Mouse (Mus musculus) megakaryocyte, embryonic 14.5 days (primary cell): ENCODE data around the gene Nop9. TPM values are rescaled to one million over a fixed set of nuclear protein-coding genes. Genes with fewer than 3 reads are reported as not detected.

Experiments
- H3K27me3 ChIP-seq: replicated peaks from 2 replicates; pipeline ENCODE3; 2012; ENCODE audit warnings: inconsistent platforms
- H3K36me3 ChIP-seq: replicated peaks from 2 replicates; pipeline ENCODE3; 2012; ENCODE audit warnings: low read length, inconsistent platforms, mixed read lengths
- H3K4me1 ChIP-seq: 2 replicates; pipeline ENCODE4 v1.6.1; 2012; ENCODE audit warnings: inconsistent platforms
- H3K4me3 ChIP-seq: replicated peaks from 2 replicates; pipeline ENCODE3; 2012; ENCODE audit warnings: moderate library complexity, mild to moderate bottlenecking, inconsistent platforms
- H3K9me3 ChIP-seq: 2 replicates; pipeline ENCODE4 v1.6.1; 2012; ENCODE audit warnings: inconsistent platforms
- FLI1 ChIP-seq: IDR thresholded peaks from 2 replicates; pipeline ENCODE4 v1.6.1; 2012; ENCODE audit warnings: low read length, inconsistent platforms, mixed read lengths
- GATA1 ChIP-seq: IDR thresholded peaks from 3 replicates; pipeline ENCODE4 v1.6.1; 2012; ENCODE audit warnings: mixed read lengths, low read length, inconsistent platforms, borderline replicate concordance
- polyA plus RNA-seq: library from polyadenylated mRNA; stranded (reverse); fragments of >175 nt; gene quantifications from 2 replicates; pipeline ENCODE4 v1.2.3, GENCODE M21; 2012; ENCODE audit warnings: low replicate concordance; ENCODE audit not compliant: insufficient read depth

The Nop9 gene
- polyA plus RNA-seq, 1 experiment = 25.1 TPM

- H3K4me1 ChIP-seq = peaks cover 54% of the 10 kb centered on the region
- TF ChIP-seq FLI1 (no peak), GATA1 (no peak)
These were observed 17.4 kb upstream of the Nop9 start for GRCm38 (mm10) chr14:55727889-55728685.

GRCm38 (mm10) chr14:55730116-55730515 lies 15.4 kb upstream of the Nop9 start:
- peaks cover 41% of the 10 kb centered on the region for H3K4me1 ChIP-seq
- H3K9me3 ChIP-seq = no peaks in the 10 kb centered on the region
- peaks cover 48% of the 10 kb centered on the region for H3K27me3 ChIP-seq
- no peaks in the 10 kb centered on the region for H3K36me3 ChIP-seq
- TF ChIP-seq FLI1 (no peak), GATA1 (no peak)
- H3K4me3 ChIP-seq = no peak overlapping the region

More at GRCm38 (mm10) chr14:55727889-55728685, 17.4 kb upstream of the Nop9 start:
- Histone ChIP-seq H3K36me3 (no peaks in the 10 kb centered on the region), H3K4me3 (no peak overlapping the region), H3K27me3 (peaks cover 39% of the 10 kb centered on the region), H3K9me3 (no peaks in the 10 kb centered on the region)

GRCm38 (mm10) chr14:55730531-55731032 lies 14.9 kb upstream of the Nop9 start:
- no peaks in the 10 kb centered on the region for H3K36me3 ChIP-seq
- H3K27me3 ChIP-seq = peaks cover 48% of the 10 kb centered on the region
- peaks cover 40% of the 10 kb centered on the region for H3K4me1 ChIP-seq
- no peaks in the 10 kb centered on the region for H3K9me3 ChIP-seq
- no peak overlapping the region for H3K4me3 ChIP-seq
- no peak for TF ChIP-seq GATA1
- TF ChIP-seq FLI1 = no peak

- no peak for TF ChIP-seq GATA1
- TF ChIP-seq FLI1 = no peak
- Histone ChIP-seq H3K27me3 (peaks cover 42% of the 10 kb centered on the region), H3K36me3 (peaks cover 13% of the 10 kb centered on the region)
These were observed 11.6 kb upstream of the Nop9 start for GRCm38 (mm10) chr14:55733889-55734288.

GRCm38 (mm10) chr14:55734869-55735268 lies 10.6 kb upstream of the Nop9 start:
- no peak for TF ChIP-seq GATA1
- TF ChIP-seq FLI1 = no peak
- Histone ChIP-seq H3K4me3 (no peak overlapping the region), H3K36me3 (peaks cover 23% of the 10 kb centered on the region), H3K9me3 (no peaks in the 10 kb centered on the region), H3K4me1 (peaks cover 27% of the 10 kb centered on the region), H3K27me3 (peaks cover 34% of the 10 kb centered on the region)

More at GRCm38 (mm10) chr14:55733889-55734288, 11.6 kb upstream of the Nop9 start:
- Histone ChIP-seq H3K4me1 (peaks cover 27% of the 10 kb centered on the region), H3K4me3 (no peak overlapping the region), H3K9me3 (no peaks in the 10 kb centered on the region)

- peaks cover 30% of the 10 kb centered on the region for H3K27me3 ChIP-seq
- TF ChIP-seq FLI1 = no peak
- no peak for TF ChIP-seq GATA1
These were observed 10.2 kb upstream of the Nop9 start for GRCm38 (mm10) chr14:55735334-55735733.

GRCm38 (mm10) chr14:55735758-55736157 lies 9.7 kb upstream of the Nop9 start:
- Histone ChIP-seq H3K4me1 (peaks cover 19% of the 10 kb centered on the region), H3K36me3 (peaks cover 32% of the 10 kb centered on the region), H3K9me3 (no peaks in the 10 kb centered on the region), H3K4me3 (no peak overlapping the region), H3K27me3 (peaks cover 25% of the 10 kb centered on the region)
- no peak for TF ChIP-seq FLI1
- TF ChIP-seq GATA1 = no peak

More at GRCm38 (mm10) chr14:55735334-55735733, 10.2 kb upstream of the Nop9 start:
- peaks cover 27% of the 10 kb centered on the region for H3K36me3 ChIP-seq
- no peaks in the 10 kb centered on the region for H3K9me3 ChIP-seq
- no peak overlapping the region for H3K4me3 ChIP-seq
- H3K4me1 ChIP-seq = peaks cover 23% of the 10 kb centered on the region

- H3K9me3 ChIP-seq = no peaks in the 10 kb centered on the region
- TF ChIP-seq GATA1 (no peak), FLI1 (no peak)
- peaks cover 13% of the 10 kb centered on the region for H3K4me1 ChIP-seq
- no peak overlapping the region for H3K4me3 ChIP-seq
- H3K36me3 ChIP-seq = peaks cover 46% of the 10 kb centered on the region
- peaks cover 19% of the 10 kb centered on the region for H3K27me3 ChIP-seq
These were observed 8.3 kb upstream of the Nop9 start for GRCm38 (mm10) chr14:55737086-55737687.

GRCm38 (mm10) chr14:55743711-55744110 lies 1.8 kb upstream of the Nop9 start:
- H3K36me3 ChIP-seq = peaks cover 58% of the 10 kb centered on the region
- H3K9me3 ChIP-seq = no peaks in the 10 kb centered on the region
- TF ChIP-seq FLI1 = no peak
- no peak for TF ChIP-seq GATA1
- H3K27me3 ChIP-seq = no peaks in the 10 kb centered on the region
- peak overlapping the region; percentile 75 for H3K4me3 ChIP-seq
- peaks cover 39% of the 10 kb centered on the region for H3K4me1 ChIP-seq

- Histone ChIP-seq H3K27me3 (no peaks in the 10 kb centered on the region), H3K36me3 (peaks cover 58% of the 10 kb centered on the region), H3K4me1 (peaks cover 39% of the 10 kb centered on the region), H3K4me3 (peak overlapping the region; percentile 97), H3K9me3 (no peaks in the 10 kb centered on the region)
- no peak for TF ChIP-seq GATA1
- TF ChIP-seq FLI1 = no peak
These were observed 356 bp downstream of the Nop9 start for GRCm38 (mm10) chr14:55745861-55746237.
